Mouse (Mus musculus) cortical plate, adult 2 months (tissue): ENCODE data around the gene Jun.

Experiments used
- CTCF ChIP-seq: fragments of 200-500 bp; IDR thresholded peaks from 2 replicates; pipeline ENCODE4 v1.5.1; 2011; ENCODE audit warnings: mild to moderate bottlenecking, control low read depth, low read length; ENCODE audit not compliant: insufficient read depth; ENCODE audit errors: extremely low read depth
- POLR2A ChIP-seq: fragments of 200-500 bp; IDR thresholded peaks from 2 replicates; pipeline ENCODE4 v1.6.1; 2011; ENCODE audit warnings: mild to moderate bottlenecking, low read length, control low read depth; ENCODE audit not compliant: insufficient read depth; ENCODE audit errors: extremely low read depth

- TF ChIP-seq CTCF (peak; percentile 83), POLR2A (peak; percentile 73)
Measured at GRCm38 (mm10) chr4:95053041-95053790, 1.2 kb upstream of the Jun start.
